Mouse (Mus musculus): ENCODE data around the gene A630089N07Rik. TPM values are rescaled to one million over a fixed set of nuclear protein-coding genes. Genes with fewer than 3 reads are reported as not detected.
A peak's percentile ranks its signal among the peaks of the same experiment; 100 is the strongest.

Gene A630089N07Rik
- total RNA-seq, 2 experiments from 2014 or later = 6.6 to 7.3 TPM

DNA sequence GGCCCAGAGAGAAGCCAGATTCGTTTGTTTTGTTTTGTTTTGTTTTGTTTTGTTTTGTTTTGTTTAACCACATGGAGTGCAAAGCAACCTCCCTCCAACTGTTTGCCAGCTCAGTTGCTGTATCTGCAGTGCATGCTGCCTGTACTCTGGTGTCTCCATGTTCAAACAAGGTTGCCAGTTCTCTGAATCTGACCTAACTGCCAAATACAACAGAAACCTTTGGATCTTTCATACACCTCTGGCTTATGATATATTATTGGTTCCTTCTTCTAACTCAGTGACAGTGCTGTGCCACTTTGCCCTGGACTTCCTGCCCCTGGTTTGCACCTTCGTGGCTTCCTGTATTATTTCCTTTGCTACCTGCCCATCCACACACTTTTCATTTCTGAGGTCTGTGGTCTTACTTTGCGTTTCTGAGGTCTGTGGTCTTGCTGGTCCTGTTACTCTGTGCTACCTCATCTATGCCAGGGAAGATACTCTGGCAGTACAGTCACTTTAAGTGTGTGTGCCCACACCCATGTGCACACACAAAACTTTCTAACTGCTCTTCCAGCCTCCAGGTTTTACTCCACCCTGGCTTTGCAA lies 118.2 kb downstream of the A630089N07Rik start:
- DNase-seq (ENCODE audit: extremely low spot score in 1 of 2, low spot score in 1 of 2) = no peak

- DNase-seq (ENCODE audit: extremely low spot score in 1 of 2, low spot score in 1 of 2) = peak; percentile 93 to 97
These were observed 119.9 kb downstream of the A630089N07Rik start, which contains the start of the genes C2cd2 and Zbtb21 for GRCm38 (mm10) chr16:97962151-97962948. Gene C2cd2, minus strand, starts transcription at chr16:97962598. Gene Zbtb21, minus strand, starts transcription at chr16:97962622.

- DNase-seq (ENCODE audit: extremely low spot score in 1 of 2, low spot score in 1 of 2) = peak in 1 of 2 experiments; percentile 11
These were observed 120.7 kb downstream of the A630089N07Rik start for GRCm38 (mm10) chr16:97961381-97962150.

- DNase-seq (ENCODE audit: extremely low spot score in 1 of 2, low spot score in 1 of 2) = no peak
These were observed 121.9 kb downstream of the A630089N07Rik start for GRCm38 (mm10) chr16:97960348-97960747.

- no peak for DNase-seq (ENCODE audit: extremely low spot score in 1 of 2, low spot score in 1 of 2)
These were observed 123.8 kb downstream of the A630089N07Rik start for GRCm38 (mm10) chr16:97958401-97958973.

GRCm38 (mm10) chr16:97957626-97958025 lies 124.6 kb downstream of the A630089N07Rik start:
- DNase-seq (ENCODE audit: extremely low spot score in 1 of 2, low spot score in 1 of 2) = no peak

DNA sequence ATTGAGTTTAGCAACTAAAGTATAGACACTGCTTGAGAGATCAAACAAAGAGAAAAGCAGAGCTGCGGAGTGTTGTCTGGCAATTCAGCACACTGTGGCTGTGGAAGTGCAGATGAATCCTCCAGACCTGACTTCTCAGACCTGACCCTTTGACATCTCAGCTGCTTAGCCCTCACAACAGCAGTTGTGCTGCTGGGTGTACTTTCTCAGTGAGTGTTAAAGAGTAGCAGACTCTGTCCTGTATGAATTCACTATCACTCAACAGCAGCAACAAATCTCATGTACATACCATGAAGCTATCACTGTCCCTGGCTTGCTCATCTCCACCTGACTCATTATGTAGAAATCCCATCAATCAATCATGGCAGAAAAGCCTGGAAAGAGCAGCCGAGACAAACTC lies 126.2 kb downstream of the A630089N07Rik start:
- DNase-seq (ENCODE audit: extremely low spot score in 1 of 2, low spot score in 1 of 2) = no peak

DNA sequence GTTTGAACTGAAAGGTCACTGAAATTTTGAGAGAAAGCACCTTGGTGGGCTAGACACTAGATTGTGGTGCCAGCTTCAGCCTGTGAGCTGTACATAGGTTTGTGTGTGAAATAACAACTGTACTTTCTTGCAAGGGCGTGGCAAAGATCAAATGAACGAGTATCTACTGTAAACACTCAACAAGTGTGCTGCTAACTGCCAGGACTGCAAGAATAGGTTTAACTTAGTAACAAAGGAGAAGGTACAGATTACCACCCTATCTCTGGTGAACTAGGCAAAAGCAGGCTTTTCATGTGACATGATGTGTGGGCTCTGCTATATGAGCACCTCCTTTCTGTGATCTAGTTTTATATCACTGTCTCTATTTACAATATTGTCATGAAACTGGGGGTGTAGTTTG lies 128.9 kb downstream of the A630089N07Rik start:
- DNase-seq (ENCODE audit: extremely low spot score in 1 of 2, low spot score in 1 of 2) = no peak

DNA sequence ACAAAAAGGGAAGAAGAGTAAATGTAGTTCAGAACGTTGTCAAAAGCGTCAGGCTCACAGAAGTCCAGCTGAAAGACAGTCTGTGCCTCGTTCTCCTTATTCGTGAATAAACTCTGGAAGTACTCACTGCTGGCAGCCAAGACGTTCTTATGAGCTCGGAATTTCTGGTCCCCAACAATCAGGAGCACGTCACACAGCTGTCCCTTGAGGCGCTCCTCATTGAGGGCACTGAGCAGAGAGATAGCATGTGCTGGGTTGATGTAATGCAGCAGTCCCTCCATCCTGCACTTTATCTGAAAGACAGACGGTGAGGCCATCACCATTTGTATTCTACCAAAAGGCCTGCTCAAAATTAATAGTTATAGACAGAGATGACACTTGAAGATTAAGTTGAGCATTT lies 129.4 kb downstream of the A630089N07Rik start:
- no peak for DNase-seq (ENCODE audit: extremely low spot score in 1 of 2, low spot score in 1 of 2)

DNA sequence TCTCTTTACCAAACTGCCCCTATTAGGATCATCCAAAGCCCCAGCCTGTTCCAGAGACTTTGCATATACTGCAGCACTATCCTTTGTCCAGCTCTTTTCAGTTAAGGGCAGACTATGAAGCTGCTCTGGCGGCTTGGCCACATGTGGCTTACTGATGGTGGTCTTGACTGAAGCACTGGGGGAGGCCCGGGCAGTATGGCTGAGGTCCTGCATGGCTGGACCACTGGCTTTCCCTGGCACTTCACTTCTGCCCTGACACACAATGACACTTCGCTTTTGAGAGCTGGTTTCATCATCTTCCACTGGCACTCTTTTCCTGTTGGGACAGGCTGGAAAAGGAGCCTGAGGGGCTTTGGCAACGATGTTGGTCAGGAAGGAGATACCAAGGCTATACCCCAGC lies 129.9 kb downstream of the A630089N07Rik start:
- no peak for DNase-seq (ENCODE audit: extremely low spot score in 1 of 2, low spot score in 1 of 2)

Other genes with a start within 250 kb of the A630089N07Rik start
- gene Prdm15, start 230.6 kb downstream of the A630089N07Rik start, total RNA-seq (2021) = 10 to 100 TPM; 19.1 to 22.5 TPM
- 10 to 100 TPM; 17.6 to 17.7 TPM for gene C2cd2, start 119.9 kb downstream of the A630089N07Rik start, total RNA-seq (2021)
- gene Zbtb21, start 119.8 kb downstream of the A630089N07Rik start, total RNA-seq (2021) = 10 to 100 TPM; 21.6 to 28.1 TPM
- gene B230307C23Rik, start 85.1 kb downstream of the A630089N07Rik start, total RNA-seq (2021) = 10 to 100 TPM; 21.7 to 21.9 TPM

Data from layer of hippocampus, postnatal 25 days (tissue).